Mouse (Mus musculus): Measurements from ENCODE around the gene Pbx3. TPM values are rescaled to one million over a fixed set of nuclear protein-coding genes. Genes with fewer than 3 reads are reported as not detected.
A peak's percentile ranks its signal among the peaks of the same experiment; 100 is the strongest.

Pbx3 gene
- polyA plus RNA-seq, 1 experiment from 2014 or later, result 51.2 TPM

GRCm38 (mm10) chr2:34217596-34217995 lies 155.3 kb downstream of the Pbx3 start:
- WGBS, result 15% methylated on average over 5 of the region's 5 CpGs
- no peak for ATAC-seq (replicated peaks)
- no peaks in the 10 kb centered on the region for H3K36me3 ChIP-seq

GRCm38 (mm10) chr2:34215496-34215895 lies 157.4 kb downstream of the Pbx3 start:
- peaks cover 11% of the 10 kb centered on the region for H3K4me1 ChIP-seq
- H3K36me3 ChIP-seq, result no peaks in the 10 kb centered on the region
- peaks cover 5% of the 10 kb centered on the region; the same call in 1 of the 2 replicates for H3K27me3 ChIP-seq
- no peak overlapping the region for H3K27ac ChIP-seq (replicated peaks)
- no peak overlapping the region for H3K4me2 ChIP-seq (replicated peaks)
- no peak for ATAC-seq (replicated peaks)
- H3K9ac ChIP-seq (replicated peaks), result no peak overlapping the region
- no peaks in the 10 kb centered on the region for H3K9me3 ChIP-seq
- WGBS, result 67% methylated on average over 5 of the region's 5 CpGs
- no peak overlapping the region for H3K4me3 ChIP-seq

More at GRCm38 (mm10) chr2:34217596-34217995, 155.3 kb downstream of the Pbx3 start:
- Histone ChIP-seq H3K4me2 (replicated peaks) (no peak overlapping the region), H3K27ac (replicated peaks) (no peak overlapping the region), H3K4me3 (no peak overlapping the region), H3K9me3 (no peaks in the 10 kb centered on the region), H3K9ac (replicated peaks) (no peak overlapping the region), H3K4me1 (peaks cover 11% of the 10 kb centered on the region), H3K27me3 (peaks cover 8% of the 10 kb centered on the region; the same call in 1 of the 2 replicates)

GRCm38 (mm10) chr2:34212418-34212817 lies 160.5 kb downstream of the Pbx3 start:
- no peak overlapping the region for H3K4me2 ChIP-seq (replicated peaks)
- H3K27ac ChIP-seq (replicated peaks), result no peak overlapping the region
- H3K9me3 ChIP-seq, result no peaks in the 10 kb centered on the region
- no peak overlapping the region for H3K9ac ChIP-seq (replicated peaks)
- no peak overlapping the region for H3K4me3 ChIP-seq
- H3K36me3 ChIP-seq, result no peaks in the 10 kb centered on the region
- WGBS, result 89% methylated on average over 1 of the region's 1 CpGs
- H3K4me1 ChIP-seq, result no peaks in the 10 kb centered on the region
- ATAC-seq (replicated peaks), result no peak
- H3K27me3 ChIP-seq, result no peaks in the 10 kb centered on the region

GRCm38 (mm10) chr2:34204797-34205196 lies 168.1 kb downstream of the Pbx3 start:
- H3K9ac ChIP-seq (replicated peaks), result no peak overlapping the region
- H3K27ac ChIP-seq (replicated peaks), result no peak overlapping the region
- no peak overlapping the region for H3K4me3 ChIP-seq
- WGBS, result 70% methylated on average over 8 of the region's 8 CpGs
- no peaks in the 10 kb centered on the region for H3K9me3 ChIP-seq
- ATAC-seq (replicated peaks), result no peak
- no peak overlapping the region for H3K4me2 ChIP-seq (replicated peaks)
- H3K4me1 ChIP-seq, result no peaks in the 10 kb centered on the region
- peaks cover 6% of the 10 kb centered on the region; the same call in 1 of the 2 replicates for H3K36me3 ChIP-seq
- H3K27me3 ChIP-seq, result no peaks in the 10 kb centered on the region

GRCm38 (mm10) chr2:34204325-34204724 lies 168.6 kb downstream of the Pbx3 start:
- no peak for ATAC-seq (replicated peaks)
- Histone ChIP-seq H3K4me3 (no peak overlapping the region), H3K4me2 (replicated peaks) (no peak overlapping the region), H3K9me3 (no peaks in the 10 kb centered on the region), H3K27me3 (no peaks in the 10 kb centered on the region), H3K4me1 (no peaks in the 10 kb centered on the region), H3K9ac (replicated peaks) (no peak overlapping the region), H3K36me3 (peaks cover 6% of the 10 kb centered on the region; the same call in 1 of the 2 replicates), H3K27ac (replicated peaks) (no peak overlapping the region)
- 95% methylated on average over 2 of the region's 2 CpGs for WGBS

- Histone ChIP-seq H3K4me2 (replicated peaks) (no peak overlapping the region), H3K27ac (replicated peaks) (peak overlapping the region; percentile 75), H3K4me1 (peaks cover 28% of the 10 kb centered on the region), H3K9ac (replicated peaks) (no peak overlapping the region), H3K36me3 (no peaks in the 10 kb centered on the region), H3K9me3 (no peaks in the 10 kb centered on the region), H3K4me3 (no peak overlapping the region), H3K27me3 (no peaks in the 10 kb centered on the region)
- peak; percentile 64; the same call in 1 of the 2 replicates for ATAC-seq (replicated peaks)
- 12% methylated on average over 8 of the region's 8 CpGs for WGBS
These were observed 178.8 kb downstream of the Pbx3 start for GRCm38 (mm10) chr2:34193870-34194820.

GRCm38 (mm10) chr2:34193276-34193675 lies 179.7 kb downstream of the Pbx3 start:
- peaks cover 28% of the 10 kb centered on the region for H3K4me1 ChIP-seq
- no peak overlapping the region for H3K9ac ChIP-seq (replicated peaks)
- no peak overlapping the region for H3K4me2 ChIP-seq (replicated peaks)
- peak overlapping the region; percentile 46 for H3K27ac ChIP-seq (replicated peaks)
- no peaks in the 10 kb centered on the region for H3K9me3 ChIP-seq
- H3K36me3 ChIP-seq, result no peaks in the 10 kb centered on the region
- no peak overlapping the region for H3K4me3 ChIP-seq
- no peak for ATAC-seq (replicated peaks)
- no peaks in the 10 kb centered on the region for H3K27me3 ChIP-seq
- 35% methylated on average over 5 of the region's 5 CpGs for whole genome bisulfite sequencing

- H3K9me3 ChIP-seq, result no peaks in the 10 kb centered on the region
- 0 out of 2 replicates have a peak, but pooled peaks cover under 1% of the 10 kb centered on the region for H3K4me1 ChIP-seq
- H3K4me2 ChIP-seq (replicated peaks), result no peak overlapping the region
- no peaks in the 10 kb centered on the region for H3K36me3 ChIP-seq
- ATAC-seq (replicated peaks), result no peak
- WGBS, result 79% methylated on average over 2 of the region's 2 CpGs
- no peak overlapping the region for H3K27ac ChIP-seq (replicated peaks)
- H3K9ac ChIP-seq (replicated peaks), result no peak overlapping the region
- no peak overlapping the region for H3K4me3 ChIP-seq
- H3K27me3 ChIP-seq, result no peaks in the 10 kb centered on the region
These were observed 185.6 kb downstream of the Pbx3 start for GRCm38 (mm10) chr2:34187366-34187765.

GRCm38 (mm10) chr2:34181600-34181999 lies 191.3 kb downstream of the Pbx3 start:
- Histone ChIP-seq H3K27me3 (no peaks in the 10 kb centered on the region), H3K4me2 (replicated peaks) (no peak overlapping the region), H3K9me3 (no peaks in the 10 kb centered on the region), H3K27ac (replicated peaks) (no peak overlapping the region), H3K4me1 (peaks cover 17% of the 10 kb centered on the region), H3K4me3 (no peak overlapping the region), H3K36me3 (no peaks in the 10 kb centered on the region), H3K9ac (replicated peaks) (no peak overlapping the region)
- WGBS, result 22% methylated on average over 1 of the region's 1 CpGs
- ATAC-seq (replicated peaks), result no peak

GRCm38 (mm10) chr2:34179299-34179698 lies 193.6 kb downstream of the Pbx3 start:
- Histone ChIP-seq H3K4me2 (replicated peaks) (no peak overlapping the region), H3K36me3 (no peaks in the 10 kb centered on the region), H3K4me3 (no peak overlapping the region), H3K4me1 (peaks cover 20% of the 10 kb centered on the region), H3K9me3 (no peaks in the 10 kb centered on the region), H3K27ac (replicated peaks) (no peak overlapping the region), H3K9ac (replicated peaks) (no peak overlapping the region), H3K27me3 (no peaks in the 10 kb centered on the region)
- no peak for ATAC-seq (replicated peaks)
- 56% methylated on average over 1 of the region's 1 CpGs for WGBS

- Histone ChIP-seq H3K9ac (replicated peaks) (no peak overlapping the region), H3K36me3 (no peaks in the 10 kb centered on the region), H3K27ac (replicated peaks) (no peak overlapping the region; the same call in 1 of the 2 replicates), H3K4me2 (replicated peaks) (no peak overlapping the region), H3K27me3 (no peaks in the 10 kb centered on the region), H3K4me3 (no peak overlapping the region), H3K4me1 (peaks cover 22% of the 10 kb centered on the region), H3K9me3 (no peaks in the 10 kb centered on the region)
- ATAC-seq (replicated peaks), result no peak
These were observed 194.3 kb downstream of the Pbx3 start for GRCm38 (mm10) chr2:34178653-34179052.

- 95% methylated on average over 2 of the region's 2 CpGs for WGBS
- no peak overlapping the region for H3K9ac ChIP-seq (replicated peaks)
- ATAC-seq (replicated peaks), result no peak
- 0 out of 2 replicates have a peak, but pooled peaks cover 6% of the 10 kb centered on the region for H3K36me3 ChIP-seq
- H3K9me3 ChIP-seq, result no peaks in the 10 kb centered on the region
- H3K4me1 ChIP-seq, result peaks cover 12% of the 10 kb centered on the region; the same call in 1 of the 2 replicates
- no peak overlapping the region for H3K4me2 ChIP-seq (replicated peaks)
- no peak overlapping the region for H3K27ac ChIP-seq (replicated peaks)
- no peak overlapping the region for H3K4me3 ChIP-seq
- no peaks in the 10 kb centered on the region for H3K27me3 ChIP-seq
These were observed 202.5 kb downstream of the Pbx3 start for GRCm38 (mm10) chr2:34170424-34170823.
